Mouse (Mus musculus): ENCODE results near the gene Gm10234.

Gene Gm10234

DNA sequence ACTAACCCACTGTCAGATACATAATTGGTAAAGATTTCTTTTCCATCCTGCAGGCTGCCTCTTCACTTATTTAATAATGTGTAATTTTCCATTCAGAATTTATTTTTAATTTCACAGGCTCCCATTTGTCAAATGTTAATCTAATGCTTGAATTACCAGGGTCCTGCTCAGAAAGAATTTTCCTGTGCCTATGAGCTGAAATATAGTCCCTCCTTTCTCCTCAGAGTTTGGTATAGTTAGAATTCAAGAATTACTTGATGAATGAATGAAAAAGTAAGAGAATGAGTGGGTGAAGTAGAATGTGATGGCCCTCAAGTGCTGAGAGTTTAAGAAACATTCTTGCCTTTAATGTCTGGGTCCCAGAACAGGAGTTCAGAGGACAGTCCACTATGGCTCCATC is at the start of gene Gm10234:
Gm10234 (plus strand) TSS at position 301 of the 400 bp plus-strand sequence.
- DNase-seq (ENCODE audit: low read depth): no peak

DNA sequence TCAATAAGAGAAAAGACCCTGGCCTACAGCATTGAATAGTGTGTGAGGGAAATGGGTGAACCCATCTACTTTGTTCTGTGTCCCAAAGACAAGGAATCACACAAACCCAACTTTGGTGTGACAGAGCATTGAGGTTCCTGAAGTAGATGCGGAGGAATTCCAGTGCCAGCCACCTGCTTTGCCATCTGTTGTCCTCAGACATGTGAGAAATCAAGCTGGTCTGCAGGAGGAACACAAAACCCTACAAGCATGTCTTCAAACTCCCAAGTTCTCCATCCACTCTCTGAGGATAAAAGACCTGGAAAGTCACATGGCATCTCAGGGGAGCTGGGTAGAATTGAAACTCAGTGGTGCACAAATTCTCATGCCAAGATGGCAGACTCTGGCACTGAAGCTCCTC is 44.3 kb upstream of the Gm10234 start:
- DNase-seq (ENCODE audit: low read depth): no peak

DNA sequence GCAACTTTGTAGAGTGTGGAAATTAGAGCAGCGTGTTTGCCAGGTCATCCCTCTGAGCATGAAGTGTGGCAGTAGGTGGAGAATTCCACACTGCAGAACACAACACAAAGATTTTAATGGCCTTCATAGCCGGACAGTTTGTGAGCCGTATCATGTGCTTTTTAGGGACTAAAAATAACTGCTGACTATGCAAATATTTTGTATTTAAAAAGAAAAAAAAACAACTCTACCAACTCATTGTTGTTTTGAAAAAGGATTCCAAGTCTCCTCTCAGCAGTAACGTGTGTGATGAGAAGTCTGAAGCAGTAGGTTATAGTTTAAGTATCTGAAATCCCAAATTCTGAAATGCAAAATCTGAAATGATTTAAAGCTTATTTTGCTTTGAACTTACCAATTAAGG is 25.9 kb upstream of the Gm10234 start:
- no peak for DNase-seq (ENCODE audit: low read depth)

DNA sequence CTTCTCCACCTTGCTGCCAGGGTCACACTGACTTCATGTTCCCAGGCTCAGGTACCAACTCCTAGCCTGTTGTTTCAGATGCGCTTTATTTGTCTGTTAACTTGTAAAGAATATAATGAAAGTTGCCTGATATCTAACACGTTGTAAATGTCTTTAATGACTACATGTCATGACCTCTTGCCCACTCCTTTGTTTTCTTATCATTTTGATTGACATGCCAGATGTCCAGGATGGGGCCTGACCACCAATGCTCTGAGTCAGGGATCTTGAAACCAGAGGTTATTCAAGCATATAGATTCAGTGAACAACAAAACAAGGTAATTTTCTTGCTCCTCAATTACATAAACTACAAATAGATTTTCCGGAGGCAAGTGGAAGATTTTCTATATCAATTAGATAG is 23.5 kb upstream of the Gm10234 start:
- no peak for DNase-seq (ENCODE audit: low read depth)

DNA sequence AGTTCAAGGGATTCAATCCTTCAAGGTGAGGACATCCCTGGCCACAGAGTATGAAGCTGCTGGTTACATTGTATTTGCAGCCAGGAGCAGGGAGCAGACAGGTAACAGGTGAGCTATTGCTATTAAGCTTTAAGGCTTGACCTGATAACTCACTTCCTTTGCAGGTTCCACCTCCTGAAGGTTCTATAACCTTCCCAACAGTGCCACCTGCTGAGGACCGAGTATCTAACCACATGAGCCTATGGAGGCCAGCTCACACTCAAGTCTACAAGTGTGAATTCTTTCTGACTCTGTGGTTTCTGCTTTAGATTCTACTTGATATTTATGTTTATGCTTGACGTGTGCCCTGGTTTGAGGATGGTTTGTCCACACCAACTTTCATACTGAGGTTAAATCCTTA is 21.3 kb upstream of the Gm10234 start:
- peak; percentile 48 for DNase-seq (ENCODE audit: low read depth)

DNA sequence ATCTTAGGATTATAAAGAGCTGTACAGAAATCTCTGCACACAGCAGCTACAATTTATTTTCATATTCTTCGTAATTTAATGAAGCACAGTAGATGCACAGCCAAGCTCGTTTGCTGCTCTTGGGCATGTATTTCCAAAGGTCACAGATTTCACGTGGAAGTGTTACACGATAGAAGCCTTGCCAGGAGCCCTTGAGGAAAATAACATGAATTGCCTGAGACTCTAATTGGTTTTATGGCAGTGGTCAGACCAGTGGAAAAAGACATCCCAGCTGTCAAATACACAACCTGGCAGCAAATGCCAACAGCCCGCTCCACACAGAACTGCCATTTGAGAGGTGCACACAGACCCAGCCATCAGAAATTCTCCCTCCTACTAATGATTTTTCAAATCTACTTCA is 9.3 kb downstream of the Gm10234 start:
- DNase-seq (ENCODE audit: low read depth): no peak

DNA sequence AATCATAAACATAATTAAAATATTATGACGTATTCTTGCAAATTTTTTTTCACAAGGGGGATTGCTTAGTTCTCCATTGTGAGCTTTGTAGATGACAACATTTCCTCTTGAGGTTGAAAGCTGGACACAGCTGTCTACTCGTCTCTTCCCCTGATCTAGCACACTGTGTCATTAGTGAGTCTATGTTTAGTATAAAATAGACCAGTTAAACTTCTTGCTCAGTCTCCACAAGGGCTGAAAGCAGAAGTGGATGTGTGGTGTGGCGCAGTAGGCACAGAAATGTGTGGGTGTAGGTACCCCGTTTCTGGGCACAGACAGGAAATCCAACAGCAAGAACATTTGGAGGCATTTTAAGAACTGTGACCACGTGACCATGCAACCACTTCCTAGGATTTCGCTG is 12.9 kb downstream of the Gm10234 start:
- DNase-seq (ENCODE audit: low read depth): no peak

DNA sequence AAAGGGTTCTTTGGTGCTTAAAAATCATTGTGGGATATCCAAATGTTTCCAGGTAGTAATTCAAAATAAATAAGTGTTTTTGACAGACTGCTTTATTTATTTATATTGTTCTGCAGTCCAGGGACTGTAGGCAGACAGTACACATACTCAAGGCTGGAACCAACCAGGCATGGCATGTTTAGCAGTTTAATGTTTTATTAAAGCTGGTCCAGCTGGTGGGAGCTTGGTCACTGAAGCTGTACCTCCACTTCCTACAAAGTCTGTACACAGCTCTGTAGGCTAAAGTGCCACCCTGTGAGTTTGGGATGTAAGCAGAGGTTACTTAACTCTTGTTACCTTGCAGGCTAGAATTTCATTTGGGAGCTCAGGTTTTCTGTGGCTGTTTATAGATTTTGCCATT is 27.5 kb downstream of the Gm10234 start:
- no peak for DNase-seq (ENCODE audit: low read depth)

DNA sequence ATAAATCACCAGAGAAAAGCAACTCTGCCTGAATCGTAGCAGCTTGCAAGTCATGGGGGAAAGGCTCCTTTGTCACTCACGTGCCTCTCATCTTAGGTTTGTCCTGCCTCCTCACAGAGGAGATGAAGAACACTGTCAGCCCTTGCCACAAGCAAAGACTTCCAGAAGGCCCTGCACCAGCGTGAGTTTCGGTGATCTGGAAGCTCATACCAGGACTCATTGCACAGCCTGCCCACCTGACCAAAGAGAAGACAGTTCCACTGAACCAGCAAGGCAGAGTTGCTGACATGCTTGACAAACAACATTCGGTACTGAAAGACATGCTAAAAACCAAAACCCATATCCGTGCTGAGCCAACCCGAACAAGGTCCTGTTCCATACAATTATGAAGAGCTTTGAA is 31.1 kb downstream of the Gm10234 start:
- no peak for DNase-seq (ENCODE audit: low read depth)

DNA sequence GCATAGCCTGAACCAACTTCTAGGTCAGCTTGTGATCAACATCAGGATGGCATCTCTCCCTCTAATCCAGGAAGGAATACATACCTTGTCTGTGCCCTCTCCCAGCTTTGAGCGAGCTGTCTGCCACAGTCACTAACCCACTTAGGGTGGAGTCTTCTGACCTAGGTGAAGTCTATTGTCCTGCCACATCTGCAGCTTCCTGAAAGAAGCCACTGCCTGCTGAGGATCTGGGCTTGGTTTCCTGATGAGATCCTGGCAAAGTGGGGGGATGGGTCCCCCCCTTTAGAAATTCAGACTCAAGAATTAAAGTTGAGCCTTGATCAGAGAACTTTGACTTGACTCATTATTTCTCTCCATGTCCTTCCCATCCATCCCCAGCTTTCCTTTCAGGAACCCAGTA is 32.0 kb downstream of the Gm10234 start:
- DNase-seq (ENCODE audit: low read depth): no peak

DNA sequence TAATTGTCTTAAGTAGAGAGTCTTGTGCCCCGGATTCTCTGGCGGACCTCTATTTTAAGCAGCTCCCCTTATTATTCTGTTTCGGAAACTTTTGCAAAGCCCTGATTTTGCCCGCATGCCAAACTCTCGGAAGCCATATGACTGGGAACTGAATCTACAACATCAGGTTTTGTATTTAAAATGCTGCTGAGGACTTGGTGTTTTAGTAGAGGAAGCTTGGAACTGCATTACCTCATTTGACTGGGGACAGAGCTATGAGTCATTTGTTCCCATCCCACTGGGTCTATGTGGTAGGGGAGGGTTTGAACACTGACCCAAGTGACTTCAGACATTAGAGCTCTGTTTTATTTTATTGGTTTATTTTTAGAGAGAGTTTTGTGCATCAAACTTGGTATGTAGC is 38.2 kb downstream of the Gm10234 start:
- DNase-seq (ENCODE audit: low read depth): no peak

DNA sequence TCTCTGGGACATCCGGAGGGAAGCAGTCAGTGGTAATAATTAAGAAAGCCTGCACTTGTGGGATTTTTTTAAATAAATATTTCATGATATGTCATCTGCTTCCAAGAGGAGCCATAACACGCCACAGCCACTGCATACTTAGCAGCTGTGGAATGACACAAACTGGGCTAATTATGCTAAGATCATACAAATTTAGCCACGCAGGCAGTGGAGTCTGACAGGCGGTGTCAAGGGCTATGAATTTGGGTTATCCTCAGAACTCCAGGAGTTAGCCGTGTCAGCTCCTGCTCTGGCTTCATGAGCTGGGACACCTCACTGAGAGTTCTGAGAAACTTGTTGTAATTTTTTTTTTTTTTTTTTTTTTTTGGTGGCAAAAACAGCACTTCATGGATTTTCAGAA is 40.8 kb downstream of the Gm10234 start:
- no peak for DNase-seq (ENCODE audit: low read depth)

DNA sequence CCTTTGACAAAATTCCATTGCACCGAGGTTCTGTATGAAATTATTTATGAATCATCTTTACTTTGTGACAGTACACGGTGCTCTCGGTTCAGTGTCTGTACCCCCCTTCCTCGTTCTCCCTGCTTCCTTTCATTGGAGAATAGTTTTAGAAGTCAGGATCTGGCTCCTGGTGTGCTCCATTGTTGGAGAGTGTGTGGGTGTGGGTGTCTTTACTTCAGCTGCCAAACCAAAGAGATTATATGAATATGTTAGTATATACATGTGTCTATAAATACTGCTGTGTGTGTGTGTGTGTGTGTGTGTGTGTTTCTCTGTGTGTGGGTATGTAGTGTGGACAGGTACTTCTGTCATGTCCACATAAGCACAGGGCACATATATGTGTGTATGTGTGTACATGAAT is 49.9 kb downstream of the Gm10234 start:
- no peak for DNase-seq (ENCODE audit: low read depth)
